Mouse (Mus musculus) lung, embryonic 15.5 days (tissue): ENCODE data around the gene Jsrp1. TPM values are rescaled to one million over a fixed set of nuclear protein-coding genes. Genes with fewer than 3 reads are reported as not detected.
A peak's percentile ranks its signal among the peaks of the same experiment; 100 is the strongest.

Experiments used
- ATAC-seq: fragments of 200-750 bp; cut with Nextera tagmentation; 2 replicates; pipeline ENCODE4 v1.8.0; 2017; ENCODE audit warnings: moderate number of reproducible peaks, borderline replicate concordance; ENCODE audit not compliant: low FRiP score, low TSS enrichment; ENCODE audit errors: extremely low read depth
- H3K27ac ChIP-seq: fragments of 300-500 bp; sonication (generic); 2 replicates; pipeline ENCODE4 v1.5.1; 2015; ENCODE audit warnings: moderate library complexity, mild to moderate bottlenecking, inconsistent platforms
- H3K27me3 ChIP-seq: fragments of 300-500 bp; sonication (generic); 2 replicates; pipeline ENCODE4 v1.6.1; 2015; ENCODE audit warnings: inconsistent platforms
- H3K36me3 ChIP-seq: fragments of 300-500 bp; sonication (generic); 2 replicates; pipeline ENCODE4 v1.6.1; 2015; ENCODE audit warnings: inconsistent platforms
- H3K4me1 ChIP-seq: fragments of 300-500 bp; sonication (generic); 2 replicates; pipeline ENCODE4 v1.6.1; 2015; ENCODE audit warnings: inconsistent platforms
- H3K4me2 ChIP-seq: fragments of 300-500 bp; sonication (generic); 2 replicates; pipeline ENCODE4 v1.6.1; 2015; ENCODE audit warnings: inconsistent platforms, mild to moderate bottlenecking, moderate library complexity
- H3K4me3 ChIP-seq: fragments of 300-500 bp; sonication (generic); 2 replicates; pipeline ENCODE4 v1.5.1; 2015; ENCODE audit warnings: mild to moderate bottlenecking, inconsistent platforms
- H3K9ac ChIP-seq: fragments of 300-500 bp; sonication (generic); 2 replicates; pipeline ENCODE4 v1.6.1; 2015; ENCODE audit warnings: inconsistent platforms
- H3K9me3 ChIP-seq: fragments of 300-500 bp; sonication (generic); 2 replicates; pipeline ENCODE4 v1.6.1; 2016; ENCODE audit warnings: inconsistent platforms
- WGBS: fragments of 180-500 bp; shearing (Covaris S2); methylation state at CpG from one replicate; pipeline ENCODE4 v1.1.7; 2015; 5-methylcytosine and 5-hydroxymethylcytosine counted together
- polyA plus RNA-seq: library from polyadenylated mRNA; unstranded; fragments of >200 nt; fragmentation: Nextera tagmentation; extraction: Ambion mirVana; gene quantifications from 2 replicates; pipeline ENCODE4 v1.2.1, GENCODE M21; 2015

Gene Jsrp1
- polyA plus RNA-seq, 1 experiment from 2014 or later = 0.74 TPM

- whole genome bisulfite sequencing = 53% methylated on average over 8 of the region's 8 CpGs
- H3K27ac ChIP-seq = no peak overlapping the region
- peaks cover 14% of the 10 kb centered on the region for H3K4me1 ChIP-seq
- H3K9me3 ChIP-seq = no peaks in the 10 kb centered on the region
- no peak overlapping the region for H3K4me2 ChIP-seq
- peaks cover 53% of the 10 kb centered on the region for H3K27me3 ChIP-seq
- H3K36me3 ChIP-seq = no peaks in the 10 kb centered on the region
- no peak overlapping the region for H3K4me3 ChIP-seq
- no peak for ATAC-seq
- H3K9ac ChIP-seq = no peak overlapping the region
Measured at GRCm38 (mm10) chr10:80845055-80845693, 31.9 kb upstream of the Jsrp1 start.

GRCm38 (mm10) chr10:80843931-80844547 lies 30.7 kb upstream of the Jsrp1 start, which contains the start of gene Lingo3:
Gene Lingo3 (minus strand): TSS chr10:80844039.
- H3K4me1 ChIP-seq = peaks cover 14% of the 10 kb centered on the region
- no peak for ATAC-seq
- peak within 1 kb of the TSS; percentile 38 for H3K4me3 ChIP-seq
- H3K9ac ChIP-seq = 0 out of 2 replicates have a peak within 1 kb of the TSS, but pooled peaks have one; percentile 19
- no peaks in the 10 kb centered on the region for H3K36me3 ChIP-seq
- WGBS = 3% methylated on average over 50 of the region's 51 CpGs
- H3K27ac ChIP-seq = no peak within 1 kb of the TSS
- H3K27me3 ChIP-seq = peaks cover 59% of the 10 kb centered on the region
- no peaks in the 10 kb centered on the region for H3K9me3 ChIP-seq
- peak within 1 kb of the TSS; percentile 72 for H3K4me2 ChIP-seq

GRCm38 (mm10) chr10:80843087-80843930 lies 30.0 kb upstream of the Jsrp1 start:
- peaks cover 60% of the 10 kb centered on the region for H3K27me3 ChIP-seq
- no peaks in the 10 kb centered on the region for H3K36me3 ChIP-seq
- H3K4me1 ChIP-seq = peaks cover 10% of the 10 kb centered on the region

GRCm38 (mm10) chr10:80842334-80842733 lies 29.0 kb upstream of the Jsrp1 start:
- no peak overlapping the region for H3K4me3 ChIP-seq
- H3K4me1 ChIP-seq = peaks cover 10% of the 10 kb centered on the region
- ATAC-seq = no peak
- peaks cover 68% of the 10 kb centered on the region for H3K27me3 ChIP-seq
- H3K9ac ChIP-seq = no peak overlapping the region
- H3K27ac ChIP-seq = no peak overlapping the region
- H3K36me3 ChIP-seq = no peaks in the 10 kb centered on the region
- no peak overlapping the region for H3K4me2 ChIP-seq
- H3K9me3 ChIP-seq = no peaks in the 10 kb centered on the region
- 74% methylated on average over 15 of the region's 15 CpGs for WGBS

More at GRCm38 (mm10) chr10:80843087-80843930, 30.0 kb upstream of the Jsrp1 start:
- WGBS = 8% methylated on average over 32 of the region's 32 CpGs
- Histone ChIP-seq H3K27ac (no peak overlapping the region), H3K9me3 (no peaks in the 10 kb centered on the region), H3K9ac (0 out of 2 replicates have a peak overlapping the region, but pooled peaks have one; percentile 19), H3K4me3 (peak overlapping the region; percentile 38), H3K4me2 (peak overlapping the region; percentile 72)
- no peak for ATAC-seq

- H3K27ac ChIP-seq = no peak overlapping the region
- ATAC-seq = no peak
- H3K4me1 ChIP-seq = peaks cover 10% of the 10 kb centered on the region
- no peaks in the 10 kb centered on the region for H3K36me3 ChIP-seq
- H3K9me3 ChIP-seq = no peaks in the 10 kb centered on the region
- WGBS = 80% methylated on average over 2 of the region's 2 CpGs
- no peak overlapping the region for H3K4me2 ChIP-seq
- no peak overlapping the region for H3K9ac ChIP-seq
- H3K27me3 ChIP-seq = peaks cover 74% of the 10 kb centered on the region
- no peak overlapping the region for H3K4me3 ChIP-seq
Measured at GRCm38 (mm10) chr10:80841685-80842084, 28.4 kb upstream of the Jsrp1 start.

GRCm38 (mm10) chr10:80839848-80840247 lies 26.6 kb upstream of the Jsrp1 start:
- H3K4me1 ChIP-seq = peaks cover 10% of the 10 kb centered on the region
- H3K27me3 ChIP-seq = peaks cover 76% of the 10 kb centered on the region
- no peak overlapping the region for H3K4me2 ChIP-seq
- no peak overlapping the region for H3K9ac ChIP-seq
- no peak for ATAC-seq
- 59% methylated on average over 6 of the region's 6 CpGs for WGBS
- no peak overlapping the region for H3K27ac ChIP-seq
- no peaks in the 10 kb centered on the region for H3K9me3 ChIP-seq
- H3K36me3 ChIP-seq = no peaks in the 10 kb centered on the region
- H3K4me3 ChIP-seq = no peak overlapping the region

GRCm38 (mm10) chr10:80838346-80838912 lies 25.1 kb upstream of the Jsrp1 start:
- peaks cover 76% of the 10 kb centered on the region for H3K27me3 ChIP-seq
- no peaks in the 10 kb centered on the region for H3K36me3 ChIP-seq
- no peaks in the 10 kb centered on the region for H3K9me3 ChIP-seq
- H3K9ac ChIP-seq = no peak overlapping the region
- WGBS = 37% methylated on average over 2 of the region's 2 CpGs
- no peak for ATAC-seq
- H3K4me3 ChIP-seq = no peak overlapping the region
- H3K4me1 ChIP-seq = peaks cover 2% of the 10 kb centered on the region
- H3K27ac ChIP-seq = no peak overlapping the region
- H3K4me2 ChIP-seq = no peak overlapping the region

- 8% methylated on average over 2 of the region's 2 CpGs for WGBS
- Histone ChIP-seq H3K9ac (no peak overlapping the region), H3K27ac (no peak overlapping the region), H3K36me3 (no peaks in the 10 kb centered on the region), H3K27me3 (peaks cover 76% of the 10 kb centered on the region), H3K9me3 (no peaks in the 10 kb centered on the region), H3K4me3 (no peak overlapping the region), H3K4me1 (no peaks in the 10 kb centered on the region), H3K4me2 (no peak overlapping the region)
- no peak for ATAC-seq
Measured at GRCm38 (mm10) chr10:80837827-80838226, 24.5 kb upstream of the Jsrp1 start.

- no peak overlapping the region for H3K4me2 ChIP-seq
- no peaks in the 10 kb centered on the region for H3K9me3 ChIP-seq
- H3K27ac ChIP-seq = no peak overlapping the region
- H3K4me1 ChIP-seq = no peaks in the 10 kb centered on the region
- WGBS = 46% methylated on average over 7 of the region's 7 CpGs
- no peaks in the 10 kb centered on the region for H3K36me3 ChIP-seq
- ATAC-seq = no peak
- H3K4me3 ChIP-seq = no peak overlapping the region
- H3K27me3 ChIP-seq = peaks cover 68% of the 10 kb centered on the region
- no peak overlapping the region for H3K9ac ChIP-seq
Measured at GRCm38 (mm10) chr10:80836949-80837379, 23.7 kb upstream of the Jsrp1 start.

- peaks cover 8% of the 10 kb centered on the region for H3K4me1 ChIP-seq
- 51% methylated on average over 30 of the region's 30 CpGs for WGBS
- H3K4me2 ChIP-seq = no peak overlapping the region
- H3K36me3 ChIP-seq = peaks cover 1% of the 10 kb centered on the region; the same call in 1 of the 2 replicates
- H3K27me3 ChIP-seq = peaks cover 61% of the 10 kb centered on the region
- no peak overlapping the region for H3K9ac ChIP-seq
- 0 out of 2 replicates have a peak overlapping the region, but pooled peaks have one; percentile 2 for H3K4me3 ChIP-seq
- no peaks in the 10 kb centered on the region for H3K9me3 ChIP-seq
- H3K27ac ChIP-seq = no peak overlapping the region
- ATAC-seq = no peak
Measured at GRCm38 (mm10) chr10:80835617-80836016, 22.3 kb upstream of the Jsrp1 start.

- H3K27me3 ChIP-seq = peaks cover 50% of the 10 kb centered on the region
- WGBS = 61% methylated on average over 7 of the region's 7 CpGs
- peaks cover 25% of the 10 kb centered on the region for H3K4me1 ChIP-seq
Measured at GRCm38 (mm10) chr10:80832818-80833217, 19.5 kb upstream of the Jsrp1 start.

More at GRCm38 (mm10) chr10:80832818-80833217, 19.5 kb upstream of the Jsrp1 start:
- no peak overlapping the region for H3K4me3 ChIP-seq
- H3K36me3 ChIP-seq = peaks cover 17% of the 10 kb centered on the region
- no peak for ATAC-seq
- no peak overlapping the region for H3K27ac ChIP-seq
- no peak overlapping the region for H3K4me2 ChIP-seq
- H3K9ac ChIP-seq = no peak overlapping the region
- no peaks in the 10 kb centered on the region for H3K9me3 ChIP-seq
